ENCODE assay signal across 8 mouse cellular contexts in the genomic region with DNA sequence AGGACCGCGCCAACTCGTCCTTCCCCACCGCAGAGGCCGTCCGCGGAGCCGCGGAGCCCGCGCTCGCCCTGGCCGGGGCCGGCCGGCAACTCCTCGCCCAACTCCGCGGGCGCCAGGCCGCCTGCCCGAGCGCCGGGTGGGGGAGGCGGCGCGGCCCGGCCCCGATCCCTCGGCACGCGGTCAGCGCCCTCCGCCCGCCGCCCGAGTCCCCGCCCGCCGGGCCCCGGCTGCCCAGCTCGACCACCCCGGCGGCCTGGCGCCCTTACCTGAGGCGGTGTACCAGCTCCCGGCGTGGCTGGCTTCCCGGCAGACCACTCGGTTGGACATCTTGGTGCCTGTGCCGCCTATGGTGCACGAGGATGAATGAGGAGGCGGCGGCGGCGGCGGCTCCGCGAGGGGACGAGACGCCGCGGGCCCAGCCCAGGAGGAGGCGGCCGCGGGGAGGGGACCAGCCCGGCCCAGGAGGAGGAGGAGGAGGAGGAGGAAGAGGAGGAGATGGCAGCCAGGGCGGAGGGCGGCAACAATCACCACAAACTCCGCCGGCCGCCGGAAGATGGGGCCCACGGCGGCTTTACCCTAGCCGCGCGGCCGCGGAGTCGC. TPM values are rescaled to one million over a fixed set of nuclear protein-coding genes. Genes with fewer than 3 reads are reported as not detected.
DNase-seq lines count a peak whose midpoint lies in the region; ATAC-seq and TF ChIP-seq lines count a peak whose summit lies in the region.

No protein-coding gene starts in this region.

- H3K27me3 ChIP-seq in embryonic facial prominence, embryonic 14.5 days (replicated peaks; ENCODE audit: control insufficient read depth, insufficient read depth, low read length) = no peaks in the 10 kb centered on the region
- no peaks in the 10 kb centered on the region for H3K27me3 ChIP-seq in kidney, embryonic 14.5 days (ENCODE audit: control insufficient read depth, insufficient read depth, low read length)
- no peaks in the 10 kb centered on the region for H3K27me3 ChIP-seq in midbrain, postnatal 0 days (ENCODE audit: insufficient read depth, low read length)

- peak overlapping the region; percentile 92 for H3K9ac ChIP-seq in embryonic facial prominence, embryonic 14.5 days (ENCODE audit: low read depth, low read length)
- H3K9ac ChIP-seq in kidney, embryonic 14.5 days (ENCODE audit: low read depth, low read length) = peak overlapping the region; percentile 83
- H3K9ac ChIP-seq in midbrain, postnatal 0 days (replicated peaks; ENCODE audit: low read length, poor library complexity, severe bottlenecking) = peak overlapping the region; percentile 80

- no peaks in the 10 kb centered on the region for H3K9me3 ChIP-seq in embryonic facial prominence, embryonic 14.5 days (ENCODE audit: control insufficient read depth, low read length)
- H3K9me3 ChIP-seq in kidney, embryonic 14.5 days (ENCODE audit: control insufficient read depth, low read length) = no peaks in the 10 kb centered on the region
- no peaks in the 10 kb centered on the region for H3K9me3 ChIP-seq in midbrain, postnatal 0 days (ENCODE audit: low read length)

- ATAC-seq in embryonic facial prominence, embryonic 14.5 days (ENCODE audit: low read depth) = peak; percentile 85
- ATAC-seq in kidney, embryonic 14.5 days (ENCODE audit: low FRiP score, low TSS enrichment) = peak; percentile 91
- ATAC-seq in midbrain, postnatal 0 days (ENCODE audit: low FRiP score) = peak; percentile 69

- no peak for TF ChIP-seq CTCF in midbrain, postnatal 0 days (IDR thresholded peaks at IDR 0.05)

- H3K36me3 ChIP-seq in embryonic facial prominence, embryonic 14.5 days (ENCODE audit: control insufficient read depth, insufficient read depth, low read length) = peaks cover 13% of the 10 kb centered on the region
- peaks cover 4% of the 10 kb centered on the region for H3K36me3 ChIP-seq in kidney, embryonic 14.5 days (ENCODE audit: control insufficient read depth, insufficient read depth, low read length)
- H3K36me3 ChIP-seq in midbrain, postnatal 0 days (ENCODE audit: insufficient read depth, low read length) = peaks cover 5% of the 10 kb centered on the region; the same call in 1 of the 2 replicates

- peaks cover 23% of the 10 kb centered on the region for H3K4me1 ChIP-seq in embryonic facial prominence, embryonic 14.5 days (ENCODE audit: control insufficient read depth, insufficient read depth, low read length)
- H3K4me1 ChIP-seq in kidney, embryonic 14.5 days (ENCODE audit: control insufficient read depth, insufficient read depth, low read length) = peaks cover 14% of the 10 kb centered on the region; the same call in 1 of the 2 replicates
- no peaks in the 10 kb centered on the region; the same call in 1 of the 2 replicates for H3K4me1 ChIP-seq in midbrain, postnatal 0 days (ENCODE audit: insufficient read depth, low read length)

- H3K27ac ChIP-seq in embryonic facial prominence, embryonic 14.5 days (replicated peaks; ENCODE audit: low read depth, low read length) = peak overlapping the region; percentile 99
- H3K27ac ChIP-seq in kidney, embryonic 14.5 days (ENCODE audit: low read depth, low read length) = peak overlapping the region; percentile 98
- H3K27ac ChIP-seq in midbrain, postnatal 0 days (ENCODE audit: low read depth, low read length) = peak overlapping the region; percentile 88

- peak; percentile 78 for DNase-seq in 3T3-L1 (ENCODE audit: low read depth, low spot score)
- peak; percentile 92 to 94 for DNase-seq in adrenal gland, postnatal 36 days
- DNase-seq in embryonic facial prominence, embryonic 14.5 days (ENCODE audit: low spot score) = peak; percentile 91
- peak; percentile 83 to 86 for DNase-seq in heart, adult 9 months (ENCODE audit: low spot score in 2 of 2)
- peak; percentile 91 for DNase-seq in liver
- peak; percentile 67 for DNase-seq in midbrain, postnatal 0 days (ENCODE audit: low spot score)
- DNase-seq in spleen, postnatal 14 days (ENCODE audit: low spot score in 2 of 2) = peak; percentile 75

- H3K4me2 ChIP-seq in embryonic facial prominence, embryonic 14.5 days (ENCODE audit: low read depth, low read length) = peak overlapping the region; percentile 76
- peak overlapping the region; percentile 56 for H3K4me2 ChIP-seq in kidney, embryonic 14.5 days (replicated peaks; ENCODE audit: low read depth, low read length)
- peak overlapping the region; percentile 69 for H3K4me2 ChIP-seq in midbrain, postnatal 0 days (ENCODE audit: low read depth, low read length, poor library complexity, severe bottlenecking)

- H3K4me3 ChIP-seq in embryonic facial prominence, embryonic 14.5 days (ENCODE audit: low read depth, low read length) = peak overlapping the region; percentile 78
- H3K4me3 ChIP-seq in kidney, embryonic 14.5 days (ENCODE audit: low read length) = peak overlapping the region; percentile 65
- H3K4me3 ChIP-seq in midbrain, postnatal 0 days (ENCODE audit: low read depth, low read length) = peak overlapping the region; percentile 89

- WGBS in embryonic facial prominence, embryonic 14.5 days = 1% methylated on average over 19 of the region's 80 CpGs
- 1% methylated on average over 44 of the region's 80 CpGs for WGBS in kidney, embryonic 14.5 days
- WGBS in midbrain, postnatal 0 days = under 1% methylated on average over 49 of the region's 80 CpGs

RNA-seq across cellular contexts. Expression of a gene that starts 0.8 kb away (rescaled TPM):
- 100 to 1,000 TPM; 102 to 113 TPM for total RNA-seq in adrenal gland, postnatal 36 days (2021)
- polyA plus RNA-seq in embryonic facial prominence, embryonic 14.5 days (2014; fragmentation: Nextera tagmentation; extraction: Ambion mirVana) = 94.9 and 102 TPM in 2 replicates
- 94.1 and 94.7 TPM in 2 replicates for polyA plus RNA-seq in kidney, embryonic 14.5 days (2014; fragmentation: Nextera tagmentation; extraction: Ambion mirVana)
- total RNA-seq in midbrain, postnatal 0 days (2014; rRNA removed) = 45.5 and 54.4 TPM in 2 replicates
- polyA plus RNA-seq in midbrain, postnatal 0 days (2015; fragmentation: Nextera tagmentation; extraction: Ambion mirVana) = 36.8 and 37.5 TPM in 2 replicates

RNA-seq across cellular contexts. Expression of a gene that starts 29.2 kb away (rescaled TPM):
- 10 to 100 TPM; 71.2 to 87.3 TPM for total RNA-seq in adrenal gland, postnatal 36 days (2021)
- polyA plus RNA-seq in embryonic facial prominence, embryonic 14.5 days (2014; fragmentation: Nextera tagmentation; extraction: Ambion mirVana) = 174 and 186 TPM in 2 replicates
- 264 and 339 TPM in 2 replicates for polyA plus RNA-seq in kidney, embryonic 14.5 days (2014; fragmentation: Nextera tagmentation; extraction: Ambion mirVana)
- 64.0 and 68.0 TPM in 2 replicates for total RNA-seq in midbrain, postnatal 0 days (2014; rRNA removed)
- polyA plus RNA-seq in midbrain, postnatal 0 days (2015; fragmentation: Nextera tagmentation; extraction: Ambion mirVana) = 228 and 230 TPM in 2 replicates

RNA-seq across cellular contexts. Expression of a gene that starts 44.3 kb away (rescaled TPM):
- 10 to 100 TPM; 32.2 to 32.8 TPM for total RNA-seq in adrenal gland, postnatal 36 days (2021)
- 23.3 and 24.9 TPM in 2 replicates for polyA plus RNA-seq in embryonic facial prominence, embryonic 14.5 days (2014; fragmentation: Nextera tagmentation; extraction: Ambion mirVana)
- polyA plus RNA-seq in kidney, embryonic 14.5 days (2014; fragmentation: Nextera tagmentation; extraction: Ambion mirVana) = 17.9 and 22.8 TPM in 2 replicates
- 121 and 158 TPM in 2 replicates for total RNA-seq in midbrain, postnatal 0 days (2014; rRNA removed)
- polyA plus RNA-seq in midbrain, postnatal 0 days (2015; fragmentation: Nextera tagmentation; extraction: Ambion mirVana) = 22.9 and 27.4 TPM in 2 replicates

Comparison
In these comparisons a context has a peak if more than half of its experiments do, and no peak if none do; other contexts are left out.
1. Peak in every context shown above with its lines: DNase-seq, ATAC-seq, H3K4me3 ChIP-seq and H3K27ac ChIP-seq.